15 mouse cellular contexts compared by ENCODE assay signal in the genomic region with DNA sequence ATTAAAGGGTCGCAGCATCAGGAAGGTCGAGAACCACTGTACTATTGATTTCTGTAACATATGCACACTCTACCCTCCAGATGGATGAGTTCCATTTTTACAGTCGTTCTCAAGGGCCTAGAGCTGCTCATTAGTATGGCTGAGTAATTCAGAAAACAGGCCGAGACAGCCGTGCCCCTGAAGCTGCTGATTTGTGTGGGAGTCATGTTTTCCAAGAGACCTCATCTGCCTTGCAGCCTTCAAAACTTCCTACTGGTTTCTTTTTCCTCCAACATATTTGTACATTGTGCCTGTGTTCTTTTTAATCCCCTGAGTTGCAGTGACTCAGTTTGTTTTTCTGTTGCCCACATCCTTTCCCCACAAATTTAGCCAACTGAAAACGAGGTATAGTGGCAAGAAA.
DNase-seq lines count a peak whose midpoint lies in the region; ATAC-seq and TF ChIP-seq lines count a peak whose summit lies in the region.
"Had no signal": no experiment of that assay in that cellular context is flagged by ENCODE, and none has a peak within 500 bp of the region (broad histone marks: within the 10 kb centered on the region; RNA-seq: fewer than 3 reads in every experiment).

No protein-coding gene starts in this region.

- TF ChIP-seq EP300 in liver, postnatal 0 days (IDR thresholded peaks at IDR 0.05; ENCODE audit: low read depth) = no peak

- H3K36me3 ChIP-seq in liver, postnatal 0 days (replicated peaks; ENCODE audit: insufficient read depth, low read length) = no peaks in the 10 kb centered on the region
- H3K36me3 ChIP-seq: liver, embryonic 12.5 days; stomach, embryonic 15.5 days had no signal

- H3K4me2 ChIP-seq in liver, postnatal 0 days (ENCODE audit: low read depth, low read length) = no peak overlapping the region
- H3K4me2 ChIP-seq: hindbrain, embryonic 14.5 days; liver, embryonic 12.5 days; stomach, embryonic 15.5 days had no signal

- H3K4me1 ChIP-seq in liver, postnatal 0 days (ENCODE audit: insufficient read depth) = no peaks in the 10 kb centered on the region

- 51% methylated on average over 6 of the region's 6 CpGs for WGBS in liver, postnatal 0 days (ENCODE audit: insufficient replicate concordance)

- H3K4me3 ChIP-seq in gastrocnemius, adult 2 months = no peak overlapping the region
- H3K4me3 ChIP-seq in liver, postnatal 0 days (ENCODE audit: low read depth, low read length) = no peak overlapping the region
- H3K4me3 ChIP-seq: erythroblast, embryonic 14.5 days; liver, embryonic 12.5 days; stomach, embryonic 15.5 days had no signal

- no peak for TF ChIP-seq CTCF in gastrocnemius, adult 2 months (IDR thresholded peaks at IDR 0.05)
- no peak for TF ChIP-seq CTCF in liver, postnatal 0 days (IDR thresholded peaks at IDR 0.05; ENCODE audit: low read depth)

- intact Hi-C loops in gastrocnemius, adult 2 months (cut with DNase I) = no loop called here
- intact Hi-C loops in left cerebral cortex, postnatal 25 days (cut with DNase I) = no loop called here
- intact Hi-C loops in left cerebral cortex, postnatal 36 days (cut with DNase I) = no loop called here

- no peak overlapping the region for H3K9ac ChIP-seq in liver, postnatal 0 days (replicated peaks)
- H3K9ac ChIP-seq: hindbrain, embryonic 14.5 days; liver, embryonic 12.5 days; stomach, embryonic 15.5 days had no signal

- H3K27me3 ChIP-seq in liver, postnatal 0 days (ENCODE audit: insufficient read depth, low read length) = no peaks in the 10 kb centered on the region
- H3K27me3 ChIP-seq: stomach, embryonic 15.5 days had no signal

- H3K9me3 ChIP-seq in liver, postnatal 0 days (ENCODE audit: low read length) = no peaks in the 10 kb centered on the region
- H3K9me3 ChIP-seq: liver, embryonic 12.5 days; stomach, embryonic 15.5 days had no signal

- DNase-seq in gastrocnemius, adult 2 months = peak; percentile 21
- DNase-seq in gastrocnemius, postnatal 10 days = no peak
- peak; percentile 12 to 49 for DNase-seq in left cerebral cortex, postnatal 25 days (ENCODE audit: low spot score in 2 of 2)
- no peak for DNase-seq in left cerebral cortex, postnatal 36 days (ENCODE audit: low spot score in 2 of 2)
- DNase-seq in Muller cell, postnatal 12 days (ENCODE audit: inconsistent ontology term) = peak; percentile 80
- DNase-seq in fibroblast of lung, adult 2 months (ENCODE audit: low read depth) = peak; percentile 30
- no peak for DNase-seq in liver, postnatal 0 days
- DNase-seq: cerebellum, adult 9-10 months; kidney, adult 18-20 months; thymus, postnatal 25 days had no signal

- no peak for ATAC-seq in liver, postnatal 0 days
- ATAC-seq: liver, embryonic 12.5 days; lung, postnatal 0 days had no signal

- no peak overlapping the region for H3K27ac ChIP-seq in gastrocnemius, adult 2 months
- no peak overlapping the region for H3K27ac ChIP-seq in liver, postnatal 0 days (ENCODE audit: low read depth)
- H3K27ac ChIP-seq: hindbrain, embryonic 14.5 days; liver, embryonic 12.5 days; stomach, embryonic 15.5 days had no signal

Comparison
In these comparisons a context has a peak if more than half of its experiments do, and no peak if none do; other contexts are left out.
1. DNase-seq: peak in gastrocnemius, adult 2 months (single experiment), left cerebral cortex, postnatal 25 days (2 of 2), Muller cell, postnatal 12 days (single experiment) and fibroblast of lung, adult 2 months (single experiment); none in gastrocnemius, postnatal 10 days (single experiment), left cerebral cortex, postnatal 36 days (0 of 2) and liver, postnatal 0 days (single experiment).